Mouse (Mus musculus): ENCODE measurements around the gene Olfr1288. TPM values are rescaled to one million over a fixed set of nuclear protein-coding genes. Genes with fewer than 3 reads are reported as not detected.

Gene Olfr1288
- not detected for total RNA-seq (2021)
- long read RNA-seq, experiment 1: 0 reads
- long read RNA-seq, experiment 2: 0 reads

DNA sequence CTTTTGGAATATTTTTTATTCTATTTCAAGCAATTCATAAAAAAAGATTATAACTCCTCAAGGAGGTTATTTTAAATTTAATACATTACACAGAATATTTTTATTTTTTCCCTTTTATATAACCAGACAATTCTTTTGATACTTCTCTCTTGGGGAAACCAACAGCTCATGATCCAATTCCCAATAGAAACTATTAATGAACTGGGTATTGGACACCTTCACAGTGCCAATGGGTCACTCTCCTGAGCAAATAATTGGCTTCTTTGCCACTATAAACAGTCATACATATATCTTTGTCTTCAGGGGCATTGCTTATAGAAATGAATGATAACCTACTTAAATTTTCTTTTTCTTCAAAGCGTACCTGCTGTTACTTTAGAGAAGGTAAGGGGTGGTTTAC, at the start of gene Olfr1288:
TSS of gene Olfr1288 (plus strand) at position 301 of the 400 bp plus-strand sequence.
- DNase-seq (ENCODE audit: low spot score in 2 of 2): no peak

DNA sequence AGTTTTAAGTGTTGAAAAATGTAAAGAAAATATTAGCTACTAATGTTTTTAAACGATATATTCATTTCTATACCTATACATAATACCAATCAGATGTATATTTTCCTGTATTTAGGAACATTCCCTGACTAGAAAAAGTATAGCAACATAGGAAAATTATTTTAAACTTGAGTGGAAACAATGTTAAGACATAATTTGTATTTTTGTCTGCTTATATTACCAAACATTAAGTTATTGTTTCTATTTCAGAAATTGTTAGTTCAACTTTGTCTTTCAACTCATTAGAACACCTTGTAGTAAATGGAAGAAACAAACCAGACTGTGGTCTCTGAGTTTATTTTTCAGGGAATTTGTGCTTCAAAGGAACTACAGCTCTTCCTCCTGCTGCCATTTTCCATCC, 25.1 kb upstream of the Olfr1288 start, which contains the start of gene Olfr1287:
TSS of gene Olfr1287 (plus strand) at position 301 of the 400 bp plus-strand sequence.
- DNase-seq (ENCODE audit: low spot score in 2 of 2): no peak

DNA sequence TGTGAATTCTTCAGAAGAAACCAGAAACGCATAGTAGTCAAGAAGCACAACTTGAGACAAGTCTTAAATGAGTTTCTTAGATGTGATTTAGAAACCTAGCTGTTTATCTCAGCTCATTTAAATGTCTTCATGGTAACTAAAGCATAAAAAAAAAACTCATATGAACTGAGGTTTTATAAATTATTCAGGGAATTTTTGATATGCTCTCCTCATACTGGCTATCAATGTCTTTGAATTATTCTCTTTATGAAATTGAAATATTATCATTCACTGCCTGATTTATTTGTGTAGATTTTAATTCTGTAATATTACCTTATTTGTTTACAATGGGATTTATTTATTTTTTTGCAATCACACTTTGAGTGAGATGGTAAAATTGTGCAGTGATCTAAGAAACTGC, 6.6 kb downstream of the Olfr1288 start, which contains the start of gene Olfr1289:
TSS of gene Olfr1289 (plus strand) at position 301 of the 400 bp plus-strand sequence.
- no peak for DNase-seq (ENCODE audit: low spot score in 2 of 2)

- DNase-seq (ENCODE audit: low spot score in 2 of 2): no peak
These were observed 19.8 kb downstream of the Olfr1288 start, which contains the start of gene Olfr1290 for GRCm38 (mm10) chr2:111493729-111494128. Gene Olfr1290 (minus strand): TSS chr2:111493829.

GRCm38 (mm10) chr2:111496880-111497279, 23.0 kb downstream of the Olfr1288 start, which contains the start of gene Olfr1291-ps1:
Gene Olfr1291-ps1 (plus strand): TSS chr2:111497180.
- no peak for DNase-seq (ENCODE audit: low spot score in 2 of 2)

DNA sequence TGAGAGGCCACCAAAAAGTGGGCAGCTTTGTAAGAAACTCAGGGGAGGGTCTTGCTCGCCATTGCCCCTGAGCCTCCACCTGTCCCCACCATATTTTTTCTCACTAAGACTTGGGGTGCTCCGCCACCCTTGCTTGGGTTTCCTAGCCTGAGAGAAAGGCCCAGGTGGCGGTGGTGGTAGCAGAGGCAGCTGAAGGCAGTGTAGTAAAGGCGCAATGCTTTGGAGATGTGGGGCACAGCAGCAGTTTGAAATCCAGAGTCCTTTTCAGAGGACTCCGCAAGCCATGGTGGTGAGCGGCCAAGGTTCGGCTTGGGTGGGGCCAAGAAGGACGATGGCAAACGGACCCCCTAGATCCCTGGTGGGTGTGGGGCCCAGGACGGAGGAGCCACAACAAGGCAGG, 43.5 kb downstream of the Olfr1288 start:
- no peak for DNase-seq (ENCODE audit: low spot score in 2 of 2)

GRCm38 (mm10) chr2:111524903-111525302, 51.0 kb downstream of the Olfr1288 start, which contains the start of gene Olfr1293-ps:
Gene Olfr1293-ps (plus strand): TSS chr2:111525203.
- DNase-seq (ENCODE audit: low spot score in 2 of 2): no peak

Other genes with a start within 250 kb of the Olfr1288 start
- gene 4930430A15Rik, start 244.5 kb upstream of the Olfr1288 start, total RNA-seq (2021): not detected
- not detected for gene Olfr1275, start 238.8 kb upstream of the Olfr1288 start, total RNA-seq (2021)
- not detected for gene Olfr1276, start 219.6 kb upstream of the Olfr1288 start, total RNA-seq (2021)
- not detected for gene Olfr1277, start 200.0 kb upstream of the Olfr1288 start, total RNA-seq (2021)
- not detected for gene Olfr1278, start 184.0 kb upstream of the Olfr1288 start, total RNA-seq (2021)
- gene Olfr1279, start 173.5 kb upstream of the Olfr1288 start, total RNA-seq (2021): not detected
- gene Olfr1280, start 160.1 kb upstream of the Olfr1288 start, total RNA-seq (2021): not detected
- not detected for gene Olfr1281, start 147.6 kb upstream of the Olfr1288 start, total RNA-seq (2021)
- not detected for gene Olfr1282, start 138.0 kb upstream of the Olfr1288 start, total RNA-seq (2021)
- not detected for gene Olfr1283, start 107.3 kb upstream of the Olfr1288 start, total RNA-seq (2021)
- gene Olfr1284, start 98.6 kb upstream of the Olfr1288 start, total RNA-seq (2021): not detected
- gene Olfr1286, start 51.0 kb upstream of the Olfr1288 start, total RNA-seq (2021): not detected
- gene Olfr1287, start 25.0 kb upstream of the Olfr1288 start, total RNA-seq (2021): not detected
- gene Olfr1289, start 6.7 kb downstream of the Olfr1288 start, total RNA-seq (2021): not detected
- gene Olfr1290, start 19.7 kb downstream of the Olfr1288 start, total RNA-seq (2021): not detected
- not detected for gene Olfr1291-ps1, start 23.1 kb downstream of the Olfr1288 start, total RNA-seq (2021)
- not detected for gene Olfr1293-ps, start 51.1 kb downstream of the Olfr1288 start, total RNA-seq (2021)
- not detected for gene Olfr1294, start 66.2 kb downstream of the Olfr1288 start, total RNA-seq (2021)
- not detected for gene Olfr1295, start 95.6 kb downstream of the Olfr1288 start, total RNA-seq (2021)
- gene Olfr1297, start 152.4 kb downstream of the Olfr1288 start, total RNA-seq (2021): not detected
- gene Olfr1298, start 175.1 kb downstream of the Olfr1288 start, total RNA-seq (2021): not detected
- gene Olfr1299, start 187.3 kb downstream of the Olfr1288 start, total RNA-seq (2021): not detected